8 mouse cellular contexts compared by ENCODE assay signal in genomic region chr13:41339195-41339594, GRCm38 (mm10).
DNase-seq lines count a peak whose midpoint lies in the region; ATAC-seq and TF ChIP-seq lines count a peak whose summit lies in the region.

No protein-coding gene starts in this region.

- no peak for ATAC-seq in forebrain, embryonic 12.5 days (ENCODE audit: low FRiP score)
- no peak for ATAC-seq in lung, embryonic 14.5 days (ENCODE audit: insufficient read depth)
- ATAC-seq in hindbrain, embryonic 14.5 days (ENCODE audit: low FRiP score): no peak; the same call in 1 of the 2 replicates

- H3K9ac ChIP-seq in forebrain, embryonic 12.5 days: no peak overlapping the region
- no peak overlapping the region for H3K9ac ChIP-seq in lung, embryonic 14.5 days
- H3K9ac ChIP-seq in hindbrain, embryonic 14.5 days: no peak overlapping the region

- peak overlapping the region; percentile 60 for H3K27ac ChIP-seq in forebrain, embryonic 12.5 days
- H3K27ac ChIP-seq in forebrain, embryonic 10.5 days: no peak overlapping the region
- peak overlapping the region; percentile 85; the same call in 1 of the 2 replicates for H3K27ac ChIP-seq in lung, embryonic 14.5 days (ENCODE audit: low read depth)
- H3K27ac ChIP-seq in hindbrain, embryonic 14.5 days: peak overlapping the region; percentile 63; the same call in 1 of the 2 replicates

- no peaks in the 10 kb centered on the region for H3K27me3 ChIP-seq in forebrain, embryonic 12.5 days
- no peaks in the 10 kb centered on the region for H3K27me3 ChIP-seq in forebrain, embryonic 10.5 days (ENCODE audit: poor library complexity, severe bottlenecking)
- no peaks in the 10 kb centered on the region for H3K27me3 ChIP-seq in lung, embryonic 14.5 days (ENCODE audit: insufficient read depth, low read length)
- no peaks in the 10 kb centered on the region for H3K27me3 ChIP-seq in hindbrain, embryonic 14.5 days (ENCODE audit: control insufficient read depth, insufficient read depth, low read length)
- no peaks in the 10 kb centered on the region for H3K27me3 ChIP-seq in myocyte (ENCODE audit: control insufficient read depth, insufficient read depth, insufficient read length)

- WGBS in forebrain, embryonic 12.5 days: 66% methylated on average over 5 of the region's 5 CpGs
- WGBS in forebrain, embryonic 10.5 days: 82% methylated on average over 5 of the region's 5 CpGs
- WGBS in lung, embryonic 14.5 days: 69% methylated on average over 5 of the region's 5 CpGs
- 64% methylated on average over 5 of the region's 5 CpGs for WGBS in hindbrain, embryonic 14.5 days

- no peak for TF ChIP-seq POLR2A in myocyte (IDR thresholded peaks at IDR 0.05; ENCODE audit: insufficient read length, low read depth)

- no peak for TF ChIP-seq CTCF in lung, embryonic 14.5 days (IDR thresholded peaks at IDR 0.05; ENCODE audit: low read depth)

- no peaks in the 10 kb centered on the region for H3K9me3 ChIP-seq in forebrain, embryonic 12.5 days
- H3K9me3 ChIP-seq in forebrain, embryonic 10.5 days: no peaks in the 10 kb centered on the region
- no peaks in the 10 kb centered on the region for H3K9me3 ChIP-seq in lung, embryonic 14.5 days (ENCODE audit: low read depth, low read length)
- H3K9me3 ChIP-seq in hindbrain, embryonic 14.5 days (ENCODE audit: control insufficient read depth, low read length): no peaks in the 10 kb centered on the region

- no peak overlapping the region for H3K4me2 ChIP-seq in forebrain, embryonic 12.5 days
- no peak overlapping the region; the same call in 1 of the 2 replicates for H3K4me2 ChIP-seq in lung, embryonic 14.5 days
- H3K4me2 ChIP-seq in hindbrain, embryonic 14.5 days (replicated peaks): no peak overlapping the region
- peak overlapping the region; percentile 55 for H3K4me2 ChIP-seq in myocyte (ENCODE audit: low read depth)

- peaks cover 65% of the 10 kb centered on the region for H3K79me2 ChIP-seq in myocyte (ENCODE audit: control insufficient read depth, insufficient read depth)

- no peak overlapping the region for H3ac ChIP-seq in myocyte (ENCODE audit: control insufficient read depth, insufficient read length)

- H3K36me3 ChIP-seq in forebrain, embryonic 12.5 days (replicated peaks): peaks cover 19% of the 10 kb centered on the region
- H3K36me3 ChIP-seq in forebrain, embryonic 10.5 days (replicated peaks): peaks cover 83% of the 10 kb centered on the region
- peaks cover 45% of the 10 kb centered on the region for H3K36me3 ChIP-seq in lung, embryonic 14.5 days (ENCODE audit: insufficient read depth)
- 0 out of 2 replicates have a peak, but pooled peaks cover 5% of the 10 kb centered on the region for H3K36me3 ChIP-seq in hindbrain, embryonic 14.5 days (replicated peaks; ENCODE audit: control insufficient read depth, insufficient read depth)
- H3K36me3 ChIP-seq in myocyte (ENCODE audit: control insufficient read depth, insufficient read depth): peaks cover 23% of the 10 kb centered on the region

- peaks cover 13% of the 10 kb centered on the region; the same call in 1 of the 2 replicates for H3K4me1 ChIP-seq in forebrain, embryonic 12.5 days
- H3K4me1 ChIP-seq in forebrain, embryonic 10.5 days: peaks cover 31% of the 10 kb centered on the region
- H3K4me1 ChIP-seq in lung, embryonic 14.5 days (ENCODE audit: insufficient read depth): peaks cover 37% of the 10 kb centered on the region
- H3K4me1 ChIP-seq in hindbrain, embryonic 14.5 days (replicated peaks; ENCODE audit: control insufficient read depth, insufficient read depth, low read length): 0 out of 2 replicates have a peak, but pooled peaks cover 7% of the 10 kb centered on the region

- H3K4me3 ChIP-seq in forebrain, embryonic 12.5 days (replicated peaks): no peak overlapping the region
- no peak overlapping the region for H3K4me3 ChIP-seq in forebrain, embryonic 10.5 days
- H3K4me3 ChIP-seq in lung, embryonic 14.5 days (ENCODE audit: low read depth, low read length): no peak overlapping the region
- no peak overlapping the region for H3K4me3 ChIP-seq in hindbrain, embryonic 14.5 days (replicated peaks; ENCODE audit: low read length)
- H3K4me3 ChIP-seq in myocyte: no peak overlapping the region

- DNase-seq in forebrain, embryonic 10.5 days (ENCODE audit: extremely low spot score, low spot score): no peak
- DNase-seq in lung, embryonic 14.5 days: peak; percentile 33
- DNase-seq in lung, adult 18-20 months: no peak
- peak; percentile 46 for DNase-seq in hindbrain, embryonic 14.5 days (ENCODE audit: low spot score)
- DNase-seq in gastrocnemius, postnatal 25 days: no peak
- DNase-seq in thymus, postnatal 36 days: no peak

TF ChIP-seq in myocyte, 11 proteins besides CTCF, POLR2A, EP300 and RAD21:
- no peak for TF ChIP-seq MYOG (IDR thresholded peaks at IDR 0.05; ENCODE audit: control insufficient read depth in 1 of 3, insufficient read depth in 1 of 3, insufficient read length in 2 of 3, low read depth in 2 of 3)
- no peak for TF ChIP-seq MYOD1 (IDR thresholded peaks at IDR 0.05; ENCODE audit: control insufficient read depth in 1 of 3, insufficient read length in 2 of 3, low read depth in 2 of 3)
- TF ChIP-seq E2F4 (IDR thresholded peaks at IDR 0.05; ENCODE audit: insufficient read depth): no peak
- no peak for TF ChIP-seq USF1 (IDR thresholded peaks at IDR 0.05; ENCODE audit: low read depth)
- TF ChIP-seq SRF (IDR thresholded peaks at IDR 0.05; ENCODE audit: control insufficient read depth, insufficient read length, low read depth): no peak
- no peak for TF ChIP-seq TCF12 (IDR thresholded peaks at IDR 0.05; ENCODE audit: insufficient read depth, poor library complexity, severe bottlenecking)
- no peak for TF ChIP-seq TCF3 (IDR thresholded peaks at IDR 0.05; ENCODE audit: insufficient read length, low read depth)
- no peak for TF ChIP-seq MAX (IDR thresholded peaks at IDR 0.05; ENCODE audit: low read depth)
- TF ChIP-seq POLR2AphosphoS2 (IDR thresholded peaks at IDR 0.05; ENCODE audit: insufficient read length, low read depth): no peak
- TF ChIP-seq REST (IDR thresholded peaks at IDR 0.05; ENCODE audit: insufficient read depth, insufficient read length): no peak
- no peak for TF ChIP-seq CEBPB (IDR thresholded peaks at IDR 0.05; ENCODE audit: insufficient read depth, poor library complexity, severe bottlenecking)
TF ChIP-seq in myocyte: peak in this region for 0.

Comparison
In these comparisons a context has a peak if more than half of its experiments do, and no peak if none do; other contexts are left out.
1. DNase-seq: peak in lung, embryonic 14.5 days (single experiment) and hindbrain, embryonic 14.5 days (single experiment); none in forebrain, embryonic 10.5 days (single experiment), lung, adult 18-20 months (0 of 2), gastrocnemius, postnatal 25 days (single experiment) and thymus, postnatal 36 days (0 of 2).